Mouse (Mus musculus) myocyte (in vitro differentiated cells): ENCODE data around the gene Ror2.

Experiments
- E2F4 ChIP-seq: IDR thresholded peaks from one replicate; pipeline ENCODE4 v1.6.1; 2011; ENCODE audit warnings: mild to moderate bottlenecking, control low read depth, moderate library complexity; ENCODE audit not compliant: insufficient read depth
- MAX ChIP-seq: IDR thresholded peaks from one replicate; pipeline ENCODE4 v1.6.1; 2011; ENCODE audit warnings: low read depth, mild to moderate bottlenecking, control low read depth

- TF ChIP-seq MAX (no peak), E2F4 (no peak)
Measured at GRCm38 (mm10) chr13:53158405-53159005, 127.4 kb downstream of the Ror2 start.
